Mouse (Mus musculus) megakaryocyte, embryonic 14.5 days (primary cell): ENCODE measurements around the gene Rapgef4.

Experiments used
- FLI1 ChIP-seq: IDR thresholded peaks from 2 replicates; pipeline ENCODE4 v1.6.1; 2012; ENCODE audit warnings: low read length, inconsistent platforms, mixed read lengths
- GATA1 ChIP-seq: IDR thresholded peaks from 3 replicates; pipeline ENCODE4 v1.6.1; 2012; ENCODE audit warnings: mixed read lengths, low read length, inconsistent platforms, borderline replicate concordance

DNA sequence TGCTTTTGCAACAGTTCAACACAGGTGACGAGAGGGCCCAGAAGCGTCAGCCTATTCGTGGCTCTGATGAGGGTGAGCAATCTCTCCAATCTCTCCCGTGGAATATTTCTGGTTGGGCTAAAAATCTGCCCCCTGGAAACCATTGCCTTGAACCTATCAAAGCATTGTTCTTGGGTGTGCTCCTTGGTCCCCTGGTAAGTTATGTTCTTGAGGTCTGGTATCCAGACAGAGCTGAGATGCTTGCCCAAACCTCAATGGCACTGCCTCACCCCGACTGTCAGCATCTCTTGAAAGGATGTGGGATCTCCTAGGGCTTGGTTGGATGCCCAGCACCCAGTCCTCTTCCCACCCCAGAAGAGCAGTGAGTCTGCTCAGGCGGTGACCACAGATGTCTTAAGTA lies 245.0 kb downstream of the Rapgef4 start:
- no peak for TF ChIP-seq GATA1
- TF ChIP-seq FLI1, result no peak
